8 mouse cellular contexts compared by ENCODE assay signal in the genomic region with DNA sequence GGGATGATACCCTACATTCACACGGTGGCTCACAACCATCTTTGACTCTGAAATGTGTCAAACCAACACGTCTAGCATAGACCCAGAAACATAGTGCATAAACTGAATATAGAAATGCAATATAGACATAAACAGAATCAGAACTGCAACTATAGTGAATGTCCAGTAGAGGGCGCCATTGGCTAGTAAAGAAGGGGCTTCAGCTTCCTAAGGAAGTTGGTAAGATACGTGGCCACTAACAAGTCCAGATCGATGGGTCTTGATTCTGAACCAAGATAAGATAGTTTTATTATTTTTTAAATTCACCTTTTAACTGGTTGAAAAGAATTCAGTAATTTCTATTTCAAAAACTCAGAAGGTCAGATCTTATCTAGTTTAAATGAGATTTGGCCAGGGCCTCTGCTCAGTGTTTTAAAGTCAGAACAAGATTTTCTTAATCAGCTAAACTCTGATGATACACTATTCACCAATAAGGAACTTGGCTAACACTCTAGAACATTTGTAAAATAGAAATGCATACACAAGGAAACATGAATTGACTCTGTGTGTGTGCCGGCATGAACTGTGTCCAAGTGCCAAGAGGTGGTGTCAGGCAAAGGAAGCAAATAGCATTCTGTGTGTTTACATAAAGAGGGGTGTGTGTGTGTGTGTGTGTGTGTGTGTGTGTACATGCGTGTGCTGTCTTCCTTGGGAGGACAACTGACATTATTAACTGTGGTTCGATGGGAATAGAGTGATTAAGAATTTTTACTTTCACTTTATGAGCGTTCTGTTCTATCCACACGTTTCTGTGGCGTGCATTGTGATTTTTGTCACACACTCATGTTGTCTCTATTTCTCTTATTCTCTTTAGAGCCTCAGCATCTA. TPM values are rescaled to one million over a fixed set of nuclear protein-coding genes. Genes with fewer than 3 reads are reported as not detected.
DNase-seq lines count a peak whose midpoint lies in the region; ATAC-seq and TF ChIP-seq lines count a peak whose summit lies in the region.

No protein-coding gene starts in this region.

- intact Hi-C loops in gastrocnemius, adult 2 months (cut with DNase I), result loop anchor here (1.0 to 5.0 kb wide), 3 partner anchors 51 to 206 kb away; no protein-coding TSS in a partner anchor

- peaks cover 11% of the 10 kb centered on the region; the same call in 1 of the 2 replicates for H3K4me1 ChIP-seq in brown adipose tissue, adult 24 weeks (ENCODE audit: control insufficient read depth, insufficient read depth, insufficient read length, low read length)
- no peaks in the 10 kb centered on the region for H3K4me1 ChIP-seq in forebrain, embryonic 13.5 days
- peaks cover 4% of the 10 kb centered on the region; the same call in 1 of the 2 replicates for H3K4me1 ChIP-seq in intestine, embryonic 16.5 days (ENCODE audit: control insufficient read depth, insufficient read depth, low read length)

- TF ChIP-seq CTCF in gastrocnemius, adult 2 months (IDR thresholded peaks at IDR 0.05), result peak; percentile 98
- peak; percentile 28 for TF ChIP-seq CTCF in C2C12 (IDR thresholded peaks at IDR 0.05; ENCODE audit: control insufficient read depth, insufficient read depth, insufficient read length)

- H3K36me3 ChIP-seq in C2C12 (ENCODE audit: control insufficient read depth, insufficient read depth), result no peaks in the 10 kb centered on the region
- H3K36me3 ChIP-seq in forebrain, embryonic 13.5 days (ENCODE audit: poor library complexity, severe bottlenecking), result no peaks in the 10 kb centered on the region
- no peaks in the 10 kb centered on the region for H3K36me3 ChIP-seq in intestine, embryonic 16.5 days (ENCODE audit: control insufficient read depth, insufficient read depth, low read length)

- H3K27me3 ChIP-seq in C2C12 (ENCODE audit: control insufficient read depth, insufficient read depth, insufficient read length), result peaks cover 3% of the 10 kb centered on the region
- H3K27me3 ChIP-seq in forebrain, embryonic 13.5 days, result no peaks in the 10 kb centered on the region
- H3K27me3 ChIP-seq in intestine, embryonic 16.5 days (replicated peaks; ENCODE audit: control insufficient read depth, insufficient read depth, low read length), result no peaks in the 10 kb centered on the region

- no peaks in the 10 kb centered on the region for H3K9me3 ChIP-seq in forebrain, embryonic 13.5 days (replicated peaks)
- no peaks in the 10 kb centered on the region for H3K9me3 ChIP-seq in intestine, embryonic 16.5 days (ENCODE audit: control insufficient read depth, low read length)

- H3K27ac ChIP-seq in gastrocnemius, adult 2 months, result peak overlapping the region; percentile 72
- peak overlapping the region; percentile 55 for H3K27ac ChIP-seq in brown adipose tissue, adult 24 weeks (replicated peaks; ENCODE audit: low read depth, low read length)
- no peak overlapping the region for H3K27ac ChIP-seq in forebrain, embryonic 13.5 days
- H3K27ac ChIP-seq in intestine, embryonic 16.5 days (ENCODE audit: low read length), result no peak overlapping the region

- DNase-seq in gastrocnemius, adult 2 months, result peak; percentile 27
- no peak for DNase-seq in gastrocnemius, adult 8-10 months (ENCODE audit: low spot score in 2 of 2)
- peak; percentile 68 for DNase-seq in lung, postnatal 14 days
- peak; percentile 74 for DNase-seq in skeletal muscle tissue, adult 2 months (ENCODE audit: low read depth, low spot score)

- H3K79me3 ChIP-seq in C2C12 (ENCODE audit: low read depth), result no peaks in the 10 kb centered on the region

- peak overlapping the region; percentile 32 for H3ac ChIP-seq in C2C12 (ENCODE audit: control insufficient read depth, insufficient read length, low read depth)

- no peak overlapping the region for H3K9ac ChIP-seq in forebrain, embryonic 13.5 days
- 0 out of 2 replicates have a peak overlapping the region, but pooled peaks have one; percentile 15 for H3K9ac ChIP-seq in intestine, embryonic 16.5 days (ENCODE audit: low read depth, low read length)

- 49% methylated on average over 11 of the region's 11 CpGs for WGBS in forebrain, embryonic 13.5 days
- WGBS in intestine, embryonic 16.5 days, result 34% methylated on average over 11 of the region's 11 CpGs

- peak overlapping the region; percentile 74 for H3K4me3 ChIP-seq in gastrocnemius, adult 2 months
- peak overlapping the region; percentile 12 for H3K4me3 ChIP-seq in C2C12 (ENCODE audit: insufficient read depth, poor library complexity, severe bottlenecking)
- H3K4me3 ChIP-seq in brown adipose tissue, adult 24 weeks (ENCODE audit: insufficient read depth, low read depth, low read length), result peak overlapping the region; percentile 54
- no peak overlapping the region for H3K4me3 ChIP-seq in forebrain, embryonic 13.5 days
- H3K4me3 ChIP-seq in intestine, embryonic 16.5 days (ENCODE audit: low read length), result no peak overlapping the region

- H3K4me2 ChIP-seq in forebrain, embryonic 13.5 days, result no peak overlapping the region
- peak overlapping the region; percentile 22 for H3K4me2 ChIP-seq in intestine, embryonic 16.5 days (ENCODE audit: low read depth, low read length)

- H3K79me2 ChIP-seq in C2C12 (ENCODE audit: control insufficient read depth, insufficient read depth), result no peaks in the 10 kb centered on the region

- peak; percentile 59; the same call in 1 of the 2 replicates for ATAC-seq in forebrain, embryonic 13.5 days
- ATAC-seq in intestine, embryonic 16.5 days, result peak; percentile 71

TF ChIP-seq in C2C12, 6 proteins besides CTCF, POLR2A, EP300 and RAD21:
- TF ChIP-seq CEBPB (IDR thresholded peaks at IDR 0.05; ENCODE audit: low read depth) (no peak), FOSL1 (IDR thresholded peaks at IDR 0.05; ENCODE audit: insufficient read depth, low read length, poor library complexity, severe bottlenecking) (no peak), USF1 (IDR thresholded peaks at IDR 0.05; ENCODE audit: low read depth) (no peak), MYOG (IDR thresholded peaks at IDR 0.05; ENCODE audit: control insufficient read depth, extremely low read depth, insufficient read length) (no peak), MYOD1 (IDR thresholded peaks at IDR 0.05; ENCODE audit: control insufficient read depth, insufficient read length, low read depth) (no peak), MAX (IDR thresholded peaks at IDR 0.05) (no peak)

RNA-seq across cellular contexts. Expression of a gene that starts 19.9 kb away (rescaled TPM):
- 10 to 100 TPM; 33.0 to 35.4 TPM for total RNA-seq in gastrocnemius, adult 2 months (2021)
- total RNA-seq in gastrocnemius, adult 8-10 months (2022), result 10 to 100 TPM; 33.6 to 43.3 (median 38.1) TPM
- 10.5 TPM for polyA plus RNA-seq in C2C12 (2012; fragmentation: generic; extraction: Trizol)
- 28.8 and 32.7 TPM in 2 replicates for polyA plus RNA-seq in brown adipose tissue, adult 24 weeks (2012; ENCODE audit: insufficient read depth, insufficient read length, missing spikeins)
- 64.5 and 69.8 TPM in 2 replicates for polyA plus RNA-seq in forebrain, embryonic 13.5 days (2015; fragmentation: Nextera tagmentation; extraction: Ambion mirVana)
- polyA plus RNA-seq in intestine, embryonic 16.5 days (2015; fragmentation: Nextera tagmentation; extraction: Ambion mirVana), result 57.1 and 59.9 TPM in 2 replicates

RNA-seq across cellular contexts. Expression of a gene that starts 22.7 kb away (rescaled TPM):
- total RNA-seq in gastrocnemius, adult 2 months (2021), result under 1 TPM in 1 of 2 experiments, not detected in 1; 0.17 TPM
- total RNA-seq in gastrocnemius, adult 8-10 months (2022), result not detected
- polyA plus RNA-seq in C2C12 (2012; fragmentation: generic; extraction: Trizol), result not detected
- polyA plus RNA-seq in brown adipose tissue, adult 24 weeks (2012; ENCODE audit: insufficient read depth, insufficient read length, missing spikeins), result 0.75 TPM in 1 of 2 replicates, not detected in the other
- not detected in 2 replicates for polyA plus RNA-seq in forebrain, embryonic 13.5 days (2015; fragmentation: Nextera tagmentation; extraction: Ambion mirVana)
- 1.1 and 2.9 TPM in 2 replicates for polyA plus RNA-seq in intestine, embryonic 16.5 days (2015; fragmentation: Nextera tagmentation; extraction: Ambion mirVana)

RNA-seq across cellular contexts. Expression of a gene that starts 27.0 kb away (rescaled TPM):
- 1 to 10 TPM; 2.7 to 3.5 TPM for total RNA-seq in gastrocnemius, adult 2 months (2021)
- total RNA-seq in gastrocnemius, adult 8-10 months (2022), result 1 to 10 TPM; 1.1 to 2.5 (median 1.8) TPM
- 0.18 TPM for polyA plus RNA-seq in C2C12 (2012; fragmentation: generic; extraction: Trizol)
- 3.8 and 4.9 TPM in 2 replicates for polyA plus RNA-seq in brown adipose tissue, adult 24 weeks (2012; ENCODE audit: insufficient read depth, insufficient read length, missing spikeins)
- 2.2 and 2.5 TPM in 2 replicates for polyA plus RNA-seq in forebrain, embryonic 13.5 days (2015; fragmentation: Nextera tagmentation; extraction: Ambion mirVana)
- 12.6 and 14.4 TPM in 2 replicates for polyA plus RNA-seq in intestine, embryonic 16.5 days (2015; fragmentation: Nextera tagmentation; extraction: Ambion mirVana)

Comparison
In these comparisons a context has a peak if more than half of its experiments do, and no peak if none do; other contexts are left out.
1. DNase-seq: peak in gastrocnemius, adult 2 months (single experiment), lung, postnatal 14 days (single experiment) and skeletal muscle tissue, adult 2 months (single experiment); none in gastrocnemius, adult 8-10 months (0 of 2).
2. H3K27ac ChIP-seq: peak in gastrocnemius, adult 2 months (single experiment) and brown adipose tissue, adult 24 weeks (single experiment); none in forebrain, embryonic 13.5 days (single experiment) and intestine, embryonic 16.5 days (single experiment).
3. H3K4me3 ChIP-seq: peak in gastrocnemius, adult 2 months (single experiment), C2C12 (single experiment) and brown adipose tissue, adult 24 weeks (single experiment); none in forebrain, embryonic 13.5 days (single experiment) and intestine, embryonic 16.5 days (single experiment).